ENCODE assay signal across 8 mouse cellular contexts in genomic region chr12:80060809-80061208, GRCm38 (mm10). TPM values are rescaled to one million over a fixed set of nuclear protein-coding genes. Genes with fewer than 3 reads are reported as not detected.
DNase-seq lines count a peak whose midpoint lies in the region; ATAC-seq and TF ChIP-seq lines count a peak whose summit lies in the region.

No protein-coding gene starts in this region.

- TF ChIP-seq CTCF in layer of hippocampus, adult 2 months (conservative IDR thresholded peaks at IDR 0.05) = no peak

- no peak overlapping the region for H3K4me3 ChIP-seq in layer of hippocampus, adult 2 months
- H3K4me3 ChIP-seq in heart, embryonic 14.5 days (ENCODE audit: control insufficient read depth in 1 of 2, insufficient read depth in 1 of 2, low read depth in 1 of 2, low read length in 2 of 2) = no peak overlapping the region

- 31% methylated on average over 1 of the region's 1 CpGs for WGBS in heart, embryonic 14.5 days

- no peaks in the 10 kb centered on the region for H3K9me3 ChIP-seq in heart, embryonic 14.5 days (ENCODE audit: control insufficient read depth, low read length)

- H3K27me3 ChIP-seq in heart, embryonic 14.5 days (ENCODE audit: control insufficient read depth, insufficient read depth, low read length) = no peaks in the 10 kb centered on the region

- H3K36me3 ChIP-seq in heart, embryonic 14.5 days (ENCODE audit: control insufficient read depth, insufficient read depth, low read length) = no peaks in the 10 kb centered on the region

- peaks cover 44 to 52% of the 10 kb centered on the region in 2 experiments for H3K4me1 ChIP-seq in heart, embryonic 14.5 days (ENCODE audit: control insufficient read depth in 2 of 2, insufficient read depth in 2 of 2, low read length in 2 of 2)

- H3K27ac ChIP-seq in layer of hippocampus, adult 2 months = peak overlapping the region; percentile 53; the same call in 1 of the 2 replicates
- H3K27ac ChIP-seq in heart, embryonic 14.5 days (replicated peaks in 1 of 2; ENCODE audit: control insufficient read depth in 1 of 2, insufficient read depth in 1 of 2, low read depth in 2 of 2, low read length in 2 of 2) = peak overlapping the region; percentile 79 to 92; a peak in 3 of 4 replicates

- no peak overlapping the region for H3K4me2 ChIP-seq in heart, embryonic 14.5 days (ENCODE audit: low read length)

- intact Hi-C loops in left cerebral cortex, postnatal 4 days (cut with DNase I) = no loop called here

- DNase-seq in layer of hippocampus, adult 2 months (ENCODE audit: low spot score in 2 of 2) = no peak
- DNase-seq in layer of hippocampus, adult 9-11 months = no peak
- peak; percentile 32 to 55 for DNase-seq in kidney, postnatal 25 days
- peak; percentile 16 for DNase-seq in spleen, adult 12 weeks (ENCODE audit: low spot score)
- DNase-seq in left cerebral cortex, postnatal 4 days = no peak
- no peak for DNase-seq in frontal cortex, postnatal 36 days (ENCODE audit: low spot score in 2 of 2)
- DNase-seq in gastrocnemius, adult 18-20 months (ENCODE audit: low spot score) = no peak

- no peak for ATAC-seq in heart, embryonic 14.5 days (ENCODE audit: insufficient number of reproducible peaks, insufficient read depth, low FRiP score, low read depth)

- no peak overlapping the region for H3K9ac ChIP-seq in heart, embryonic 14.5 days (ENCODE audit: low read length)

RNA-seq across cellular contexts. Expression of gene Zfp36l1, which starts 52.0 kb away (rescaled TPM):
- total RNA-seq in layer of hippocampus, adult 2 months (2021) = 10 to 100 TPM; 35.2 to 39.4 TPM
- polyA plus RNA-seq in heart, embryonic 14.5 days (2014; fragmentation: Nextera tagmentation; extraction: Ambion mirVana) = 103 and 125 TPM in 2 replicates
- 10 to 100 TPM; 47.2 to 54.4 TPM for total RNA-seq in left cerebral cortex, postnatal 4 days (2021)
- 10 to 100 TPM; 20.1 to 34.4 TPM for total RNA-seq in gastrocnemius, adult 18-20 months (2021)

Comparison
In these comparisons a context has a peak if more than half of its experiments do, and no peak if none do; other contexts are left out.
1. DNase-seq: peak in kidney, postnatal 25 days (2 of 2) and spleen, adult 12 weeks (single experiment); none in layer of hippocampus, adult 2 months (0 of 2), layer of hippocampus, adult 9-11 months (single experiment), left cerebral cortex, postnatal 4 days (single experiment), frontal cortex, postnatal 36 days (0 of 2) and gastrocnemius, adult 18-20 months (single experiment).